Comparison of ENCODE assay signal across 8 mouse cellular contexts in the genomic region with DNA sequence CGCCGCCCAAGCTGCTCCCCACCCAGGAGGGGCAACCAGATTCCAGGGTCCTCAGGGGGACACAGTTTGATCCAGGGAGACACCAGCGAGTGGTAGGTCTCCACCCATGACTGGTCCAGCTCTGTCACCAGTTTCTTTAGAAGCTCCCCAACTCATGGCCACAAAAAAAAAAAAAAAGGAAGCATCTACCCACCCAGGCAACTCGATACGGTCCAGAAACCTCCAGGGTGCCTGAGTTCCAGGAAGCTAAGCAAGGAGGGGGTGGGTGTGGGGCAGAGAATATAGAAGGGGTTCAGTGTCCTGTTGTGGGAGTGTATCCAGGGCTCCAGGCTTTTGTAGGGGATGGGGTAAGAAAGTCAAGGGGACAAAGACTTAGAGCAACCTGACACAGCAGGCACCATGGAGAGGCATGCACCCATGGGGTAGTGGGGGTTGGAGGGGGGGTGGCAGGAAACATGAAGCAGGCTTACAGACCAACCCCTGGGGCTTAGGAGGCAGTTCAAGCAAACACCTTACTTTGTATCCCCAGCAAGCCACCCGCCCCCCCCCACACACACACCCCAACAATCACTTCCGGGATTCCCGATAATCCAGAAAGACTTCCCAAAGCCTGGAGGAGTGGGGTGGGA. TPM values are rescaled to one million over a fixed set of nuclear protein-coding genes. Genes with fewer than 3 reads are reported as not detected.
A peak's percentile ranks its signal among the peaks of the same experiment; 100 is the strongest.
DNase-seq lines count a peak whose midpoint lies in the region; ATAC-seq and TF ChIP-seq lines count a peak whose summit lies in the region.

No protein-coding gene starts in this region.

- peak overlapping the region; percentile 65 for H3K27ac ChIP-seq in neural tube, embryonic 11.5 days (ENCODE audit: low read depth, low read length)
- peak overlapping the region; percentile 58; the same call in 1 of the 2 replicates for H3K27ac ChIP-seq in limb, embryonic 11.5 days (replicated peaks; ENCODE audit: low read depth, low read length)
- H3K27ac ChIP-seq in stomach, postnatal 0 days (replicated peaks): peak overlapping the region; percentile 82

- peak overlapping the region; percentile 40 for H3K4me2 ChIP-seq in neural tube, embryonic 11.5 days (ENCODE audit: low read depth)
- peak overlapping the region; percentile 40 for H3K4me2 ChIP-seq in limb, embryonic 11.5 days (ENCODE audit: low read depth, severe bottlenecking)
- peak overlapping the region; percentile 58 for H3K4me2 ChIP-seq in stomach, postnatal 0 days (replicated peaks; ENCODE audit: low read depth)

- no peak overlapping the region; the same call in 1 of the 2 replicates for H3K9ac ChIP-seq in neural tube, embryonic 11.5 days (ENCODE audit: low read length)
- no peak overlapping the region for H3K9ac ChIP-seq in limb, embryonic 11.5 days (ENCODE audit: low read length)
- 0 out of 2 replicates have a peak overlapping the region, but pooled peaks have one; percentile 38 for H3K9ac ChIP-seq in stomach, postnatal 0 days (ENCODE audit: low read length)

- WGBS in neural tube, embryonic 11.5 days: 10% methylated on average over 8 of the region's 8 CpGs
- 10% methylated on average over 8 of the region's 8 CpGs for WGBS in limb, embryonic 11.5 days
- 15% methylated on average over 8 of the region's 8 CpGs for WGBS in stomach, postnatal 0 days

- intact Hi-C loops in gastrocnemius, postnatal 36 days (cut with DNase I): loop anchor here (2.0 kb wide), 1 partner anchor 19 kb away; a partner anchor contains a TSS

- H3K4me1 ChIP-seq in neural tube, embryonic 11.5 days (ENCODE audit: control insufficient read depth, insufficient read depth, low read length): peaks cover 53% of the 10 kb centered on the region
- peaks cover 53% of the 10 kb centered on the region for H3K4me1 ChIP-seq in limb, embryonic 11.5 days (ENCODE audit: control insufficient read depth, insufficient read depth, low read length)
- H3K4me1 ChIP-seq in stomach, postnatal 0 days (replicated peaks; ENCODE audit: control insufficient read depth, insufficient read depth): peaks cover 14% of the 10 kb centered on the region

- no peaks in the 10 kb centered on the region for H3K36me3 ChIP-seq in neural tube, embryonic 11.5 days (ENCODE audit: control insufficient read depth, insufficient read depth, low read length)
- H3K36me3 ChIP-seq in limb, embryonic 11.5 days (ENCODE audit: control insufficient read depth, insufficient read depth, low read length): no peaks in the 10 kb centered on the region
- no peaks in the 10 kb centered on the region for H3K36me3 ChIP-seq in stomach, postnatal 0 days (ENCODE audit: control insufficient read depth, insufficient read depth, low read length)

- no peak for TF ChIP-seq EP300 in stomach, postnatal 0 days (optimal IDR thresholded peaks at IDR 0.05)

- peak; percentile 32 for DNase-seq in gastrocnemius, postnatal 25 days
- DNase-seq in gastrocnemius, postnatal 36 days: no peak
- DNase-seq in neural tube, embryonic 11.5 days (ENCODE audit: low spot score): no peak
- DNase-seq in neural tube, embryonic 10.5 days (ENCODE audit: extremely low spot score, low spot score): no peak
- DNase-seq in limb, embryonic 11.5 days (ENCODE audit: low spot score): no peak
- DNase-seq in stomach, postnatal 0 days (ENCODE audit: low spot score): no peak
- DNase-seq in layer of hippocampus, adult 11-12 months (ENCODE audit: low spot score): no peak
- no peak for DNase-seq in layer of hippocampus, postnatal 25 days (ENCODE audit: extremely low spot score in 1 of 2, low spot score in 1 of 2)

- no peaks in the 10 kb centered on the region for H3K27me3 ChIP-seq in neural tube, embryonic 11.5 days (ENCODE audit: control insufficient read depth, insufficient read depth, low read length)
- no peaks in the 10 kb centered on the region for H3K27me3 ChIP-seq in limb, embryonic 11.5 days (ENCODE audit: control insufficient read depth, insufficient read depth, low read length)
- H3K27me3 ChIP-seq in stomach, postnatal 0 days (ENCODE audit: control insufficient read depth, insufficient read depth, low read length): no peaks in the 10 kb centered on the region

- no peaks in the 10 kb centered on the region for H3K9me3 ChIP-seq in neural tube, embryonic 11.5 days (ENCODE audit: control insufficient read depth, low read length)
- no peaks in the 10 kb centered on the region for H3K9me3 ChIP-seq in limb, embryonic 11.5 days (ENCODE audit: control insufficient read depth, low read length)
- no peaks in the 10 kb centered on the region for H3K9me3 ChIP-seq in stomach, postnatal 0 days (ENCODE audit: control insufficient read depth, low read length)

- no peak for TF ChIP-seq CTCF in stomach, postnatal 0 days (IDR thresholded peaks at IDR 0.05; ENCODE audit: low read depth)

- no peak for ATAC-seq in neural tube, embryonic 11.5 days (ENCODE audit: insufficient read depth, low FRiP score, low TSS enrichment)
- no peak for ATAC-seq in limb, embryonic 11.5 days (ENCODE audit: insufficient number of reproducible peaks, low FRiP score, low TSS enrichment, low read depth)
- ATAC-seq in stomach, postnatal 0 days (ENCODE audit: low FRiP score, low TSS enrichment): no peak

- no peak overlapping the region for H3K4me3 ChIP-seq in neural tube, embryonic 11.5 days (ENCODE audit: low read depth, low read length)
- H3K4me3 ChIP-seq in limb, embryonic 11.5 days (ENCODE audit: low read depth, low read length): no peak overlapping the region
- 0 out of 2 replicates have a peak overlapping the region, but pooled peaks have one; percentile 25 for H3K4me3 ChIP-seq in stomach, postnatal 0 days (ENCODE audit: low read depth, low read length)

RNA-seq across cellular contexts. Expression of a gene that starts 20.0 kb away (rescaled TPM):
- total RNA-seq in gastrocnemius, postnatal 25 days (2021): 10 to 100 TPM; 15.6 to 16.4 TPM
- 10 to 100 TPM; 11.5 to 19.6 TPM for total RNA-seq in gastrocnemius, postnatal 36 days (2021)
- polyA plus RNA-seq in neural tube, embryonic 11.5 days (2014; fragmentation: Nextera tagmentation; extraction: Ambion mirVana): 40.6 and 40.7 TPM in 2 replicates
- polyA plus RNA-seq in limb, embryonic 11.5 days (2014; fragmentation: Nextera tagmentation; extraction: Ambion mirVana): 39.2 and 41.1 TPM in 2 replicates
- polyA plus RNA-seq in stomach, postnatal 0 days (2015; fragmentation: Nextera tagmentation; extraction: Ambion mirVana): 2.6 and 2.8 TPM in 2 replicates
- total RNA-seq in layer of hippocampus, postnatal 25 days (2021): 10 to 100 TPM; 26.8 to 28.9 TPM
